Mouse (Mus musculus): ENCODE measurements around the gene Gm20388. TPM values are rescaled to one million over a fixed set of nuclear protein-coding genes. Genes with fewer than 3 reads are reported as not detected.

Gm20388 gene
- polyA plus RNA-seq, 1 experiment from 2014 or later = not detected

GRCm38 (mm10) chr8:122197342-122197741 is 2286.7 kb downstream of the Gm20388 start:
- ATAC-seq (ENCODE audit: insufficient number of reproducible peaks, insufficient read depth, low FRiP score, low read depth) = no peak

GRCm38 (mm10) chr8:122198378-122199025 is 2287.9 kb downstream of the Gm20388 start:
- Histone ChIP-seq H3K27me3 (ENCODE audit: control insufficient read depth, insufficient read depth, low read length) (no peaks in the 10 kb centered on the region), H3K36me3 (ENCODE audit: control insufficient read depth, insufficient read depth, low read length) (no peaks in the 10 kb centered on the region), H3K4me1 (ENCODE audit: control insufficient read depth in 2 of 2, insufficient read depth in 2 of 2, low read length in 2 of 2) (peaks cover 10% of the 10 kb centered on the region in 2 experiments; a peak in 3 of 4 replicates), H3K4me2 (ENCODE audit: low read length) (no peak overlapping the region), H3K4me3 (ENCODE audit: control insufficient read depth in 1 of 2, insufficient read depth in 1 of 2, low read depth in 1 of 2, low read length in 2 of 2) (no peak overlapping the region), H3K27ac (replicated peaks in 1 of 2; ENCODE audit: control insufficient read depth in 1 of 2, insufficient read depth in 1 of 2, low read depth in 2 of 2, low read length in 2 of 2) (no peak overlapping the region), H3K9ac (ENCODE audit: low read length) (no peak overlapping the region), H3K9me3 (ENCODE audit: control insufficient read depth, low read length) (no peaks in the 10 kb centered on the region)
- no peak for ATAC-seq (ENCODE audit: insufficient number of reproducible peaks, insufficient read depth, low FRiP score, low read depth)
- WGBS = 74% methylated on average over 12 of the region's 12 CpGs

More at GRCm38 (mm10) chr8:122197342-122197741, 2286.7 kb downstream of the Gm20388 start:
- Histone ChIP-seq H3K4me1 (ENCODE audit: control insufficient read depth in 2 of 2, insufficient read depth in 2 of 2, low read length in 2 of 2) (peaks cover 10 to 13% of the 10 kb centered on the region in 2 experiments; a peak in 3 of 4 replicates), H3K9ac (ENCODE audit: low read length) (no peak overlapping the region), H3K9me3 (ENCODE audit: control insufficient read depth, low read length) (no peaks in the 10 kb centered on the region), H3K27ac (replicated peaks in 1 of 2; ENCODE audit: control insufficient read depth in 1 of 2, insufficient read depth in 1 of 2, low read depth in 2 of 2, low read length in 2 of 2) (no peak overlapping the region), H3K4me2 (ENCODE audit: low read length) (no peak overlapping the region), H3K27me3 (ENCODE audit: control insufficient read depth, insufficient read depth, low read length) (no peaks in the 10 kb centered on the region), H3K36me3 (ENCODE audit: control insufficient read depth, insufficient read depth, low read length) (no peaks in the 10 kb centered on the region), H3K4me3 (ENCODE audit: control insufficient read depth in 1 of 2, insufficient read depth in 1 of 2, low read depth in 1 of 2, low read length in 2 of 2) (no peak overlapping the region)
- 54% methylated on average over 5 of the region's 5 CpGs for WGBS

- Histone ChIP-seq H3K9me3 (ENCODE audit: control insufficient read depth, low read length) (no peaks in the 10 kb centered on the region), H3K4me1 (ENCODE audit: control insufficient read depth in 2 of 2, insufficient read depth in 2 of 2, low read length in 2 of 2) (peaks cover 4% of the 10 kb centered on the region in 2 experiments; a peak in 3 of 4 replicates), H3K27me3 (ENCODE audit: control insufficient read depth, insufficient read depth, low read length) (no peaks in the 10 kb centered on the region), H3K36me3 (ENCODE audit: control insufficient read depth, insufficient read depth, low read length) (no peaks in the 10 kb centered on the region), H3K4me2 (ENCODE audit: low read length) (no peak overlapping the region), H3K27ac (replicated peaks in 1 of 2; ENCODE audit: control insufficient read depth in 1 of 2, insufficient read depth in 1 of 2, low read depth in 2 of 2, low read length in 2 of 2) (no peak overlapping the region), H3K9ac (ENCODE audit: low read length) (no peak overlapping the region), H3K4me3 (ENCODE audit: control insufficient read depth in 1 of 2, insufficient read depth in 1 of 2, low read depth in 1 of 2, low read length in 2 of 2) (no peak overlapping the region)
- no peak for ATAC-seq (ENCODE audit: insufficient number of reproducible peaks, insufficient read depth, low FRiP score, low read depth)
- 77% methylated on average over 9 of the region's 9 CpGs for WGBS
Observed at GRCm38 (mm10) chr8:122199191-122199590, 2288.6 kb downstream of the Gm20388 start.

DNA sequence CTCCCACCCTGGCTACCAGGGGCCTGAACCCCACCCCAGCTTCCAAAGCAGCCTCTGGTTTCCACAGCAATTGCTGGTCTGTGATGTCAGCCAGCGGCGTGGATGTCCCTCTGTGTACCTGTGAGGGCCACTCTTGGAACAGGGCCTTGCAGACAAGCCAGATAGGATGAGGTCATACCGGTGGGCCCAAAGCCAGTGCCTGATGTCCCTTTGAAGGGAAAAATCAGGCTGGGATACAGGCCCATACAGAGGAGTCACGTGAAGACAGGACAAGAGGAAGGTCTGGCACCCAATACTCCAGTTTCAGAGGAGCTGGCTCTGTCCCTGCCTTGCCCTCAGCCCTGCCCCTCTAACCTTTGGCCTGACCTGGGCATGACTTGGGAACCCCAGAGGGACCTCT is 2289.2 kb downstream of the Gm20388 start:
- no peak overlapping the region for H3K27ac ChIP-seq (replicated peaks in 1 of 2; ENCODE audit: control insufficient read depth in 1 of 2, insufficient read depth in 1 of 2, low read depth in 2 of 2, low read length in 2 of 2)
- no peak for ATAC-seq (ENCODE audit: insufficient number of reproducible peaks, insufficient read depth, low FRiP score, low read depth)
- H3K4me3 ChIP-seq (ENCODE audit: control insufficient read depth in 1 of 2, insufficient read depth in 1 of 2, low read depth in 1 of 2, low read length in 2 of 2) = no peak overlapping the region
- no peaks in the 10 kb centered on the region for H3K9me3 ChIP-seq (ENCODE audit: control insufficient read depth, low read length)
- H3K27me3 ChIP-seq (ENCODE audit: control insufficient read depth, insufficient read depth, low read length) = no peaks in the 10 kb centered on the region
- no peaks in the 10 kb centered on the region for H3K36me3 ChIP-seq (ENCODE audit: control insufficient read depth, insufficient read depth, low read length)
- peaks cover 0 to 3% of the 10 kb centered on the region in 2 experiments; a peak in 1 of 4 replicates for H3K4me1 ChIP-seq (ENCODE audit: control insufficient read depth in 2 of 2, insufficient read depth in 2 of 2, low read length in 2 of 2)
- H3K9ac ChIP-seq (ENCODE audit: low read length) = no peak overlapping the region
- 74% methylated on average over 4 of the region's 4 CpGs for whole genome bisulfite sequencing
- H3K4me2 ChIP-seq (ENCODE audit: low read length) = no peak overlapping the region

DNA sequence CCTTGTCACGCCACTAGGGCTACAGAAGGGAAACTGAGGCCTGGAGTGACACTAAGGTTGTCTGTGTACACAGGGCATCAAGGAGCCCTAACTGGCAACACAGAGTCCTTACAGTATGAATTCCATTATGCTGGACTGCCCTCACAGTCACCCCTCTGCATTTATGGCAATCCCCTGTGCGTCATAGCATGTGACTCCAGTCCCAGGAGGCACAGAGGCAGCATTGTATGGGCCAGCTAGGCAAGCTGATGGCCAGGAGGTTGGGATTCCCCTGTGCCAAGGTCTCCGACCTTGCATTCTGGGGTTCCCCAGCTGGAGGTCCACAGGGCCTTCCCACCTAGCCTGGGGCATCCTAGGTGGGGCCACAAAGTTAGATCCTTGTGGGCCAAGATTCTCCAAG is 2300.9 kb downstream of the Gm20388 start:
- H3K36me3 ChIP-seq (ENCODE audit: control insufficient read depth, insufficient read depth, low read length) = no peaks in the 10 kb centered on the region
- WGBS = 84% methylated on average over 3 of the region's 3 CpGs
- peaks cover 0 to 5% of the 10 kb centered on the region in 2 experiments; a peak in 1 of 4 replicates for H3K4me1 ChIP-seq (ENCODE audit: control insufficient read depth in 2 of 2, insufficient read depth in 2 of 2, low read length in 2 of 2)
- H3K27ac ChIP-seq (replicated peaks in 1 of 2; ENCODE audit: control insufficient read depth in 1 of 2, insufficient read depth in 1 of 2, low read depth in 2 of 2, low read length in 2 of 2) = no peak overlapping the region
- no peaks in the 10 kb centered on the region for H3K9me3 ChIP-seq (ENCODE audit: control insufficient read depth, low read length)
- no peaks in the 10 kb centered on the region for H3K27me3 ChIP-seq (ENCODE audit: control insufficient read depth, insufficient read depth, low read length)
- ATAC-seq (ENCODE audit: insufficient number of reproducible peaks, insufficient read depth, low FRiP score, low read depth) = no peak
- no peak overlapping the region for H3K4me3 ChIP-seq (ENCODE audit: control insufficient read depth in 1 of 2, insufficient read depth in 1 of 2, low read depth in 1 of 2, low read length in 2 of 2)
- no peak overlapping the region for H3K9ac ChIP-seq (ENCODE audit: low read length)
- no peak overlapping the region for H3K4me2 ChIP-seq (ENCODE audit: low read length)

DNA sequence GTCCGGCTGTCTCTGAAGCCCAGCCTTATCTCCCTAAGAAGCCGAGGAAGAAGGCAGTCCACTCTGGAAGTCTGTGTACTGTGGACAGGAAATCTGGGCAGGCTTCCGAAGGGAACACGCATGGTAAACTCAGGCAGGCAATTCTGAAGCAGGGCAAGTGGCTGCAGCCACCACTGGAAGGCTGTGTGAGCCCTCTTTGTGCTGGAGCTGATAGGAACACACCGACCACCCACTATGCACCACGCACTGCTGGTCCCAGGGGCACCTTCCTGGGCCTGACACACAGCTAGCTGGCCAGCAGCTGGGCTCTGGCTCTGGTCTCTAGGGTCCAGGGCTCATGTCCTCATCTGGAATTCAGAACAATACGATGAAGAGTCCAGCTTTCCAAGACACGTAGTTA is 2305.0 kb downstream of the Gm20388 start:
- no peak overlapping the region for H3K9ac ChIP-seq (ENCODE audit: low read length)
- H3K27me3 ChIP-seq (ENCODE audit: control insufficient read depth, insufficient read depth, low read length) = no peaks in the 10 kb centered on the region; the same call in 1 of the 2 replicates
- H3K9me3 ChIP-seq (ENCODE audit: control insufficient read depth, low read length) = no peaks in the 10 kb centered on the region
- no peak overlapping the region for H3K27ac ChIP-seq (replicated peaks in 1 of 2; ENCODE audit: control insufficient read depth in 1 of 2, insufficient read depth in 1 of 2, low read depth in 2 of 2, low read length in 2 of 2)
- WGBS = 58% methylated on average over 8 of the region's 8 CpGs
- ATAC-seq (ENCODE audit: insufficient number of reproducible peaks, insufficient read depth, low FRiP score, low read depth) = no peak
- H3K36me3 ChIP-seq (ENCODE audit: control insufficient read depth, insufficient read depth, low read length) = no peaks in the 10 kb centered on the region
- H3K4me1 ChIP-seq (ENCODE audit: control insufficient read depth in 2 of 2, insufficient read depth in 2 of 2, low read length in 2 of 2) = peaks cover 0 to 5% of the 10 kb centered on the region in 2 experiments; a peak in 1 of 4 replicates
- H3K4me2 ChIP-seq (ENCODE audit: low read length) = no peak overlapping the region
- H3K4me3 ChIP-seq (ENCODE audit: control insufficient read depth in 1 of 2, insufficient read depth in 1 of 2, low read depth in 1 of 2, low read length in 2 of 2) = no peak overlapping the region

- H3K4me2 ChIP-seq (ENCODE audit: low read length) = no peak overlapping the region
- no peaks in the 10 kb centered on the region for H3K9me3 ChIP-seq (ENCODE audit: control insufficient read depth, low read length)
- no peaks in the 10 kb centered on the region for H3K36me3 ChIP-seq (ENCODE audit: control insufficient read depth, insufficient read depth, low read length)
- WGBS = 71% methylated on average over 6 of the region's 6 CpGs
- H3K27me3 ChIP-seq (ENCODE audit: control insufficient read depth, insufficient read depth, low read length) = no peaks in the 10 kb centered on the region; the same call in 1 of the 2 replicates
- no peak overlapping the region for H3K27ac ChIP-seq (replicated peaks in 1 of 2; ENCODE audit: control insufficient read depth in 1 of 2, insufficient read depth in 1 of 2, low read depth in 2 of 2, low read length in 2 of 2)
- peaks cover 0 to 5% of the 10 kb centered on the region in 2 experiments; a peak in 1 of 4 replicates for H3K4me1 ChIP-seq (ENCODE audit: control insufficient read depth in 2 of 2, insufficient read depth in 2 of 2, low read length in 2 of 2)
- ATAC-seq (ENCODE audit: insufficient number of reproducible peaks, insufficient read depth, low FRiP score, low read depth) = no peak
- H3K9ac ChIP-seq (ENCODE audit: low read length) = no peak overlapping the region
- H3K4me3 ChIP-seq (ENCODE audit: control insufficient read depth in 1 of 2, insufficient read depth in 1 of 2, low read depth in 1 of 2, low read length in 2 of 2) = no peak overlapping the region
Observed at GRCm38 (mm10) chr8:122216433-122216832, 2305.8 kb downstream of the Gm20388 start.

All from heart, embryonic 14.5 days (tissue).